Mouse (Mus musculus) thymus, postnatal 25 days (tissue): ENCODE data around the gene Adap1.

Experiments
- DNase-seq: peaks from one replicate; pipeline ENCODE4 v3.0.0; 2022

The Adap1 gene

DNA sequence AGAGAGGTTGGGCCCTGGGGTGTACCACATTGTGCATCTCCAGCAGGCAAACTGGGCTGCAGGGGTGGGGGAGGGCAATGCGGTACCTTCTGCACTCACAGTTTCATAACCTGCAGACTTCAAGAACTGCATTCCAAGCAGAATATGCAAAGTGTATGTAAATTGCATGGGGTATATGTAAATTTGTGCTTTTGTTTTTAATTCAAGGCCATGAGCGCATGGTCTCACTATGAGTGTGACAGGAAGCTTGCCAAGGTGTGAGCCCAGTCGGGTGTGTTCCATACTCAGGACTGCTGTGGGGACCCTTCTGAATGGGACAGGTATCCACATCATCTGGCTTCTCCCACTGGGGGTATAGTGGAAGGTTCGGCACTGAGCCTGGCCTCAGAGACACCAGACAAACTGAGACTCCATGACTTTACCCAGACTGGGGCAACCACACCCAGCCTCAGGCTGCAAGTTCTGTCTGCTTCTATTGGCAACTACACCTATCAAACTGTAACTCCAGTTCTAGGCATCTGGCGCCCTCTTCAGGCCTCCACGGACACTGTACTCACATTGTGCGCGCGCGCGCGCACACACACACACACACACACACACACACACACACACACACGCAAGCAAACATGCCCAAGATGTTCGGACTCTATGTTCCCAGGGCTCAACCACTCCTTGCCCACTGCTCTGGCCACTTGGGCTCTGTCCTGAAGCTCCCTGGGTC lies 41.8 kb downstream of the Adap1 start:
- DNase-seq, result no peak

- DNase-seq, result peak; percentile 76
Observed at GRCm38 (mm10) chr5:139282191-139282590, 43.2 kb downstream of the Adap1 start.

- no peak for DNase-seq
Observed at GRCm38 (mm10) chr5:139281373-139282112, 43.9 kb downstream of the Adap1 start.

GRCm38 (mm10) chr5:139277287-139277686 lies 48.1 kb downstream of the Adap1 start:
- DNase-seq, result no peak

DNA sequence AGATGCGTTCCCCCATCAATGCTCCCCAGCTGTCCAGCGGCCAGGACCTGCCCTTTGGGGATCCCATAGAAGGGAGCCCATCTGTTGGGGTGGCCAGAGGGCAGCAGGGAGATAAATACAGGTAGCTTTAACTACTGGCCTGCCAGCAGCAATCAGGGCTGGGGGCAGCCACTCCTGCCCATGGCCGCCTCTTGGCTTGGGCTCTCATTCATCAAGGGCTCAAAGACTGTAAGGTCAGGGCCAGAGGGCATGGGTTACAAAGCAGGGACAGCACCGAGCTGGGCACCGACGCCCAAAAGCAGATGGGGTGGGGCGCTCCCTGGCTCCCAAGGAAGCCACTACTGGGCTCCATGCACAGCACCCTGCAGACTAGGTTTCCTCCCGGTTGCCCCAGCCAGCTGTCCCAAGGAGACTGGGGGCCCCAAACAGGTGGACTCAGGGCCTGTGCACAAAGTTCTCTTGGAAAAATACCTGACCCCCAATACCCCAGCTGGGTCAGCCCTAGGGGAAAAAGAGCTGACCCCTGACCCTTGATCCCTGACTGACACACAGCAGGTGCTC lies 53.3 kb downstream of the Adap1 start:
- DNase-seq, result no peak

- no peak for DNase-seq
Observed at GRCm38 (mm10) chr5:139270806-139271521, 54.5 kb downstream of the Adap1 start.

GRCm38 (mm10) chr5:139267661-139268060 lies 57.8 kb downstream of the Adap1 start:
- no peak for DNase-seq

GRCm38 (mm10) chr5:139261403-139261802 lies 64.0 kb downstream of the Adap1 start:
- no peak for DNase-seq

DNA sequence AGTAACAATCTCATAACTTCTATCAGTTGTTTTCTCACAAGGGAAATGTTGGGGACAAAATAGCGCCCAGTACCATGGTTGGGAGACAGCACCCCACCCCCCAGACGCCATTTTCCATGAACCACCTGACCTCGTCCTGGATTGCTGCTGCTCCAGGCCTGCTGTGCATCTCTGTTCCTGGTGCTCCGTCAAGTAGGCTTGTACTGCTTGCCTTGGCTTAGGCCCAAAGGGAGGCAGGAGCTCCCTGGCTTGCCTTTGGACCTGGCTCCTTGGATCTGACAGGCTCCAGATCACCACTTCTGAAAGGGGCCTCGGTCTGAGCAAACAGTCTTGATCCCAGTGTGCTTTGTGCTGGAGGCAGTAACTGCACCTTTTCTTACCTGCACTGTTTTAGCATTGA lies 65.6 kb downstream of the Adap1 start:
- DNase-seq, result no peak

DNA sequence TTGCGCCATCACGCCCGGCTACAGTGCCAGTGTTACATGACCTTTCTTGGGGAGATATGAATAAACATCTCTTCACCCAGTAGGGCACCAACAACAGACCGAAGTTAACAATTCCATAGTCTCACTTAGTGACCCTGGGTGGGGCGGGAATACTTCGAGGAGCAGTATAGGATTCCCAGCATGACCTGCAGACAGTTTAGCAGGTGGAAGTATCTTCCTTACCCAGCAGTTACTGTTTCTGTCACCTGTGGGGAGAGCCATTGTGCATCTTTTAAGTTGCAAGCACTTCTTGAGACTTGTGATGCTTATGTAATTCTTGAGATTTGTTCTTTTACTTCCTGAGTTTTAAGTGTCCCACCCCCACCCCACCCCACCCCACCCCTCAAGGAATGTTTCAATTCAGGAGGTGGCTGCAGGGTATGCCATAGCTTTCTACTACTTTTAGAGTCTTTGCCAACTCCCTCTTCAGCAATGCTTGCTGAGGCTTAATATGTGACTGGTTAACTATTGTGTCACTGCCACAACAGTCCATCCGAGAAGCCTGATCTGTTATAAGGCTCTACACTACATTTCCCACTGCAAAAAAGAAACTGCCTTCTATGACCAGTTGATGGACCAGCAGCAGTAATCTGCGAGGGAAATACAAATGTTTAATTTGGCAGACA lies 66.9 kb downstream of the Adap1 start:
- DNase-seq, result no peak

GRCm38 (mm10) chr5:139257818-139258217 lies 67.6 kb downstream of the Adap1 start:
- no peak for DNase-seq

DNA sequence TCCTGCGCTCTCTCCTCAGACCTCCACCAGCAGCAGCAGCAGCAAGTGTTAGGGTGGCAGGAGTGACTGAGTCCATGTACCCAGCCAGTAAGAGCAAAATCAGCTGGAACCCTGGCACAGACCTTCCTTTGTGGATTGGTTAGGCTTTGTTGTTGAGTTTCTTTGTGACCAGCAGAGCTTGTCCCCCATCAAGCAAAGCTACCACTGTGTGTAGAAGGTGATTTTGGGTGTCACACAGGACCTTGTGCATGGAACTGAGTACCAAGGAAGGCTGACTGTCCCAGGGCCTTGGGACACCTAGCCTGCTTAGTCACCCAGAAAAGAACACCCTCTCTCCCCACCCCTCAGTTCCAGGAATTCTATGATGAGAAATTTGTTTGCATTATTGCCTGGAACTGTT lies 68.2 kb downstream of the Adap1 start:
- DNase-seq, result no peak

DNA sequence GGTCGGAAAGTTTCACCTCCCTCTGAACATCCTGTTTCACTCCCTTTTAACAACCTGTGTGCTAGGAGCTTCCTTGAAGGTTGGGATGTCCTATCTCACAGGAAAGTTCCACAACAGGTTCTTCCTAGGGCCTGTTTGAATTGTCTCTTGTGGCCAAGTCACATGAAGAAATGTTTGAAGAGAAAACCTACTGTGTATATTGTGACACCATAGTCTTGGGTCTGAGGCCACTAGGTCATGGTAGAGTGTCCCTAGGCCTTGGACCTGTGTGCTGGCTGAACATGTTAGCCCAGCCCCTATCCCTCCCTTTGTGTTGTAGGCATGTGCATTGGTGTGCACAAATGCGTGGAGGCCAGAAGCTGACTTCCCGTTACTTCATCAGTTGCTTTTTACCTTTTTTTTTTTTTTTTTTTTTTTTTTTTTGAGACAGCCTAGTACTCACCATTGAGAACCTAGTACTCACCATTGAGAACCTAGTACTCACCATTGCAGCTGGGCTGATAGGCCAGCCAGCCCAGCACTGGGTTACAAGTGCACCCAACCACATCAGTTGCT lies 69.1 kb downstream of the Adap1 start:
- DNase-seq, result no peak

DNA sequence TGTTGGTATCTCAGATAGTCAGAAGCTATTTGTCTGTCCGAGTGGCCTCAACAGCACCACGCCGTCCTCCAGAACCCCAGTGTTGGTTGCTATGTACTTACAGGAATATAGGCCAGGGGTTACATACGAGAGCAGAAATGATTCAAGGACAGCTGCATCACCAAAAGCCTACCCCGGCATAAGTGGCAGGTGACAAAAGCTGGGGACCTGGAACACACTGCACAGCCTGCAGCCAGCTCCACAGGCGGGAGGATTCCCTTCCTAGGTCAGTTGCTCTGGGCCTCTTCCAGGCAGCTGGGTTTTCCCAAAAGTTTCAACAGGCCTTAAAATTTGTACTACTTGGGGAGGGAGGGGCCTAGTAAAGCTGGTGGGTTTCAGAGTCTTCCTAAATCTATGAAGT lies 69.6 kb downstream of the Adap1 start:
- no peak for DNase-seq

GRCm38 (mm10) chr5:139254938-139255337 lies 70.5 kb downstream of the Adap1 start:
- no peak for DNase-seq

GRCm38 (mm10) chr5:139253301-139253741 lies 72.1 kb downstream of the Adap1 start:
- DNase-seq, result peak; percentile 18

DNA sequence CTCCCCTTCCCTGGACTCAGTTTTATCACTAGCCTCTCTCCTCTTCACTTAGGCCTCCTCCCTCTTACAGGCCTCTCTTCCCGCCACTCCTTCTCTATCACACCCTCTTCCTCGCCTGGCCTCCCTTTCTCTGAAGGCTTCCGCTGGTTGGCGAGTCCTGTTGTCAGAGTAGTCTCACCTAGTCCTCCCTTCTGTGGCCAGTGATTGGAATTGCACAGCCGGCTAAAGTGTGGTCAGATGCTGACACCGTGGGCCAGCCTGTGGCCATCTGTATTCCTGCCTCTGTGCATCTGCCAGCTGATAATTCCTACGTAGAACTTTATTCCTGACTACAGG lies 72.5 kb downstream of the Adap1 start:
- DNase-seq, result no peak

DNA sequence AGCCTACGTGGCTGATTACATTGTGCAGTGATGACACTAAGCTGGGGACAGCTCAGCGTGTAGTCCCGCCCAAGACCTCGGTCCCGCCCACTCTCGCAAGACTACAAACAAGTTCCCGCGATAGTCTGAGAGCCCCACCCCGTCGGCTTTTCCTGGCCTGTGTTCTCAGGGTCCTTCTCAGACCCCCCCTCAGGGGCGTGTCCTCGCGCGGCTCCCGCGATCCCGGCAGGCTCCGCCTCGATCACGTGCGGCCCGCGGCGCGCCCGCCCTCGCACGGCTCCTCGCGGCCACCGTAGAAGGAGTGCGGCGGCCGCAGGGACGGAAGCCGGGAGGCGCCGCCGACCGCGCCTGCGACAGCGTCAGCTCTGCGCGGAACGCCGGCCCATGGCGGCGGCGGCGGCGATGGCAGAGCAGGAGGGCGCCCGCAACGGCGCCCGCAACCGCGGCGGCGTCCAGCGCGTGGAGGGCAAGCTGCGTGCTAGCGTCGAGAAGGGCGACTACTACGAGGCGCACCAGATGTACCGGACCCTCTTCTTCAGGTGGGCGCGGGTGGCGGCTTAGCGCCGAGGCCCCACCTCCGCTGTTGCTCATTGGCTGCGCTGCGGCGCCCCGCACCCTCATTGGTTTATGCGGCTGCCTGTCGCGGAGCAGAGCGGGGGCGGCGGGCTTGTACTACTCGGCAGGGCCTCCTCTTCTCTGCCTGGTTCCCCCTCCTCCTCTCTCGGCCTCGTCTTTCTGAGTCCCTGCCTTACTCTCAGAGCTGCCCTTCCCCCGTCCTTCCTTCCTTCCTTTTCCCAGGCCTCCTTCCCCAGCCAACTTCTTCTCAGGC lies 73.1 kb downstream of the Adap1 start, which contains the start of gene Get4:
Get4 (plus strand) TSS at position 244 of the 829 bp plus-strand sequence.
- DNase-seq, result peak; percentile 99

DNA sequence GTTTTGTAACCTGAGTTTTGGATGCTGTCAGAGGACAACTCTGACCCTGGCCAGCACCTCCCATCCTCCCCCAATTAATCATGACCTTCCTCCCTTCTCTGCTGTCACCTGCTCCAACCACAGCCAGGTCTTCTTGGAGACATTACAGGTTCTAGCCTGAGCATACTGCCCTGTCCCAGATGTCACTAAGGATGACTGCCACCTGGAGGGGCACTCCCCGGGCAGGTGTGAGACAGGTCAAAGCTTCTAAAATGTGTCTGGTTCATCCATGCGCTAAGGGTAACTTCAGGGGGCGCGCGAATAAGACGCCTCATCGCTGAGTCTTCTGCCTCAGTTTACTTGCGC lies 73.7 kb downstream of the Adap1 start:
- no peak for DNase-seq

GRCm38 (mm10) chr5:139251279-139251678 lies 74.1 kb downstream of the Adap1 start:
- no peak for DNase-seq

- DNase-seq, result no peak
Observed at GRCm38 (mm10) chr5:139248846-139249245, 76.6 kb downstream of the Adap1 start.

GRCm38 (mm10) chr5:139247767-139248166 lies 77.7 kb downstream of the Adap1 start:
- DNase-seq, result no peak
